Mouse (Mus musculus): ENCODE data around the gene Arhgef7.
"Not testable (repeated sequence)": the region's sequence is repeated elsewhere in the genome, so short reads cannot be mapped to it uniquely, and the experiment has no call there.

Gene Arhgef7

GRCm38 (mm10) chr8:11842757-11843156 lies 115.2 kb downstream of the Arhgef7 start:
- no peak for DNase-seq

- no peak for DNase-seq
These were observed 116.3 kb downstream of the Arhgef7 start for GRCm38 (mm10) chr8:11843677-11844315.

- no peak for DNase-seq
These were observed 116.8 kb downstream of the Arhgef7 start for GRCm38 (mm10) chr8:11844316-11844685.

GRCm38 (mm10) chr8:11846807-11847206 lies 119.3 kb downstream of the Arhgef7 start:
- no peak for DNase-seq

- no peak for DNase-seq
These were observed 140.3 kb downstream of the Arhgef7 start for GRCm38 (mm10) chr8:11867832-11868231.

GRCm38 (mm10) chr8:11874227-11874626 lies 146.7 kb downstream of the Arhgef7 start:
- not testable (repeated sequence) for DNase-seq

- no peak for DNase-seq
These were observed 157.1 kb downstream of the Arhgef7 start for GRCm38 (mm10) chr8:11884646-11885045.

Measured in right cerebral cortex, adult 18-20 months (tissue).